21 mouse cellular contexts compared by ENCODE assay signal in genomic region chr4:134068793-134069580, GRCm38 (mm10). TPM values are rescaled to one million over a fixed set of nuclear protein-coding genes. Genes with fewer than 3 reads are reported as not detected.
"Had no signal": no experiment of that assay in that cellular context is flagged by ENCODE, and none has a peak within 500 bp of the region (broad histone marks: within the 10 kb centered on the region; RNA-seq: fewer than 3 reads in every experiment).

No protein-coding gene starts in this region.

- H3K27ac ChIP-seq: limb, embryonic 10.5 days; liver, embryonic 15.5 days; neural tube, embryonic 15.5 days had no signal

- H3K4me1 ChIP-seq: liver, embryonic 15.5 days; neural tube, embryonic 15.5 days had no signal

- H3K4me3 ChIP-seq: limb, embryonic 10.5 days; liver, embryonic 15.5 days; myocyte; neural tube, embryonic 15.5 days had no signal

- H3K9ac ChIP-seq: liver, embryonic 15.5 days; neural tube, embryonic 15.5 days had no signal

- H3K4me2 ChIP-seq: liver, embryonic 11.5 days; liver, embryonic 15.5 days; neural tube, embryonic 15.5 days had no signal

- DNase-seq: kidney, adult 18-20 months; kidney, postnatal 14 days; lung, adult 2 months; lung, postnatal 36 days; midbrain, embryonic 14.5 days; right cerebral cortex, adult 18-20 months; thymus, postnatal 36 days had no signal

- H3K36me3 ChIP-seq: limb, embryonic 10.5 days; liver, embryonic 15.5 days; neural tube, embryonic 15.5 days had no signal

- H3K9me3 ChIP-seq: limb, embryonic 10.5 days; liver, embryonic 15.5 days; neural tube, embryonic 15.5 days had no signal

RNA-seq across cellular contexts. Expression of gene Zfp683, which starts 15.3 kb away (rescaled TPM):
- total RNA-seq: layer of hippocampus, adult 8-10 months; layer of hippocampus, postnatal 14 days; left cerebral cortex, adult 18-20 months; left cerebral cortex, postnatal 10 days; megakaryocyte progenitor cell, adult 5-6 weeks had no signal
- polyA plus RNA-seq: kidney, embryonic 14.5 days; limb, embryonic 10.5 days; liver, embryonic 11.5 days; liver, embryonic 15.5 days; lung, postnatal 0 days; midbrain, embryonic 14.5 days; myocyte; neural tube, embryonic 11.5 days; neural tube, embryonic 15.5 days had no signal

RNA-seq across cellular contexts. Expression of gene Cd52, which starts 25.9 kb away (rescaled TPM):
- polyA plus RNA-seq: myocyte had no signal

RNA-seq across cellular contexts. Expression of gene Lin28a, which starts 50.3 kb away (rescaled TPM):
- total RNA-seq: layer of hippocampus, adult 8-10 months; layer of hippocampus, postnatal 14 days; left cerebral cortex, adult 18-20 months; left cerebral cortex, postnatal 10 days had no signal
- polyA plus RNA-seq: kidney, embryonic 14.5 days; large intestine, adult 2 months; lung, postnatal 0 days had no signal
